Mouse (Mus musculus) stomach, postnatal 0 days (tissue): ENCODE data around the gene Rnf208.

Experiments used
- CTCF ChIP-seq: IDR thresholded peaks from 2 replicates; pipeline ENCODE4 v1.5.1; 2016; ENCODE audit warnings: antibody characterized with exemption, low read depth, mild to moderate bottlenecking, moderate library complexity
- EP300 ChIP-seq: optimal IDR thresholded peaks from 2 replicates; pipeline ENCODE3; 2016; ENCODE audit warnings: antibody characterized with exemption

DNA sequence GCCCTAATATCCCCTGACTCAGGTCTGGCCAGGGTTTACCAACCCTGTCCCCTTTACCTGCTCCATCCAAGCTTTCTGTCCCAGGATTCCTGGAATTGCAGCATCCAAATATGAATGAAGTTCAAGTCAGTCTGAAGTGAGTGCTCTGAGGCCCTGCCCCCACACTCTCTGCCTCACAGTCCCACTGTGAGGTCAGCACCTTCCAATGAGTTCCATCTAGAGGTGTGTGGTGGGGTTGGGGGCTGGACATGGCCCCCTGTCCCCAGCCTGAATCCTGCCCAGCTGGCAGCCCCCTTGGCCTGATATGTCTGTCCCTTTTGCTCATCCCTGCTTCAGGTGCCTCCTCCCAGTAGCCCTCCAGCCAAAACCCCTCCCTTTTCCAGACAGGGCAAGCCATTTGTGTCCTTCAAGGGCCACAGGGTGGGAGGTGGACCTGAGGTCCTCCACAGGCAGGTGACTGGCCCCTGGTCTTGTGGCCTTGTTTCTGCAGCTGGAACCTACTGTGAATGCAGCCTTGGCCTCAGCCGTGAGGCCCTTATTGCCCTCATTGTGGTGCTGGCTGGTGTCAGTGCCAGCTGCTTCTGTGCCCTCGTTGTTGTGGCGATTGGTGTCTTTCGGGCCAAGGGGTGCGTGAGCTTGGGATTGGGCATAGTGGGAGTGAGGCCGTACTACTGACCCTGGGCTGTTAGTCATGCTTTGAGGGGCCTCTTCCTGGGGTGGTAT lies 46.0 kb downstream of the Rnf208 start, which contains the start of gene Tmem210:
- TF ChIP-seq CTCF (no peak), EP300 (no peak)
